Mouse (Mus musculus): ENCODE measurements around the gene Dpm3.
"Not testable (repeated sequence)": the region's sequence is repeated elsewhere in the genome, so short reads cannot be mapped to it uniquely, and the experiment has no call there.

Gene Dpm3

DNA sequence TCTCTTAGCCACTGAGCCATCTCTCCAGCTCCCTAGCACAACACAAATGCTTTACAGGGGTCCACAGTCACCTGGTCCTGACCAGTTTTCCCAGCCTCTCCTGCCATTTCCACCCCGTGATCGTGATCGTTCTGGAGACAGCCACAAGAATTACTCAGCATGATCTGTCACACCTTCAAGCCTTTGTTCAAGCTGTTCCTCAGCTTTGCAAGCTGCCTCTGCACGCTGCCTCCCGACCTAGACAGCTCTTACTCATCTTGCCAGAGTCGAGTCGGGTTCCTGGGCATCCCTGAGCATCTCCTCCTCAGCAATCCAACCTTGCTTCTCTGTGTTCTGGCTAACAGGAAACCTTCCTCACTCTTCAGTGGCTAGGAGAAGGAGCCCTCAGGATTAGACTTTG is at the start of gene Dpm3:
TSS of gene Dpm3 (plus strand) at position 283 of the 400 bp plus-strand sequence.
- DNase-seq (ENCODE audit: low spot score in 2 of 2): no peak

GRCm38 (mm10) chr3:89209731-89210130 is 49.4 kb upstream of the Dpm3 start:
- no peak for DNase-seq (ENCODE audit: low spot score in 2 of 2)

DNA sequence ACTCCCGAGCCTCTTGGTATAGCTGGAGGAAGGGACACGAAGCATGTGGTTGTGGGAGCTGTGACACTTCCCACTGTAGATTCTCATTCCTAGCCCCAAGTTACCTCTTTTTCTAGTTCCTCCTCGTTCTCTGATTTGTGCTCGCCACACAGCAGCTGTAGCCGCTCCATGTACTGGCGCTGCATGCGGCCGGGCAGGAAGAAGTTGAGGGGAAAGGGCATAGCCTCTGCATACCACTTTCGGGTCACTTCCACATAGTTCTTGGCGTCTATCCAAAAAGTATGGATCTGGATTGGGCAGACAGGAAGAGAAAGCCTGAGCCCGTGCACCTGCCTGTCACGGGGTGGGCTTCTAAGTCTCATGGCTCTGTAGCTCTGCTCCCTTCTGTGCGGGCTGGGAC is 49.0 kb upstream of the Dpm3 start:
- no peak for DNase-seq (ENCODE audit: low spot score in 2 of 2)

DNA sequence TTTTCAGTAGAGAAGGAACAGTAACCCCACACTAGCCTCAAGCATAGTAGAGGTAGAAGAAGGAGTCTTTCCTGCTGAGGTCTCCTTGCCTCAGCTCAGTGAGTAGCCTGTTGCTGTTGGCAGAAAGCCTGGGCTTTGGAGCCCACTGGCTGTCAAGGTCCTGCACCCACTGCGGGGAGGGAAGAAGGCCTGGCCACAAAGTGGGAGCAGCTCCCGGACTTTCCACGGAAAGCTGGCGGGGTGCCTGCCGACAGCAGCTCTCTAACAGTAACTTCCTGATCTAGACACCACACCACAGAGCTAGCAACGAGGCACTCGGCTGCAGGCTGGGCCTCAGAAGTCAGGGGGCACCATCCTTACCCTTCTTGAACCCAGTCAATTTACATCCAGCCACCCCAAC is 48.4 kb upstream of the Dpm3 start:
- DNase-seq (ENCODE audit: low spot score in 2 of 2): no peak

DNA sequence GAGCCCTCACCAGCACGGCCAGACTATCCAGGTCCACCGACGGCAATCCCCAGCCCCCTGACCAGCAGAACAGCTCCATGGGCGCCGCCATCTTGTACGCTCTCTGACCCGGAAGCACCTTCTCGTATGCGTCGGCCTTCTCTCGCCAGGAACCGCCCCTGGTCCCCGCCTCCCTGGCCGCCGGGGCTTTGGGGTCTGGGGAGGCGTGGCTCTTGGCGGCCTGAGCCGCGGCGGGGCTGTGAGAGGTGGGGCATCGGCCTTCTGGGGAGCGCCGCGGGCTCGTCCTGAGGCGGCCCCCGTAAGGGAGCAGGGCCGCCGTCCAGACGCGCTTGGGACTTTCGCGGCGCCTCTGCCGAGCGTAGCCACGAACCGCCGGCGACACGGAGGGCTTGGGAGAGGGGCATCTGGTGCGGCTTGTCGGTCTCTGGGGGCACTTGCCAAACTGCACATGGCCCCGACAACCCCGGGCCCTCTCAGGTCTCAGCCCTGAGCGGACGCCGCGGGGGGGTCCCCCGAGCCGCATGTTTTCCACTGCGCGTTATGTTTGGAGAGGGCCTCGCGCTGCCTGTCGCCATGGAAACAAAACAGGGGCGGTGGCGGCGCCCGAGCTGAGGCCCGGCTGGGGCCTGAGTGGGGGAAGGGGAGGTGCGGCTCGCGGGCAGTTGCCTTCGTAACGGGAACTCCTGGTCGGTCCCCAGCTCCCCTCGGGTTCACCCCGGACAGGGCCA is 45.2 kb upstream of the Dpm3 start:
- DNase-seq (ENCODE audit: low spot score in 2 of 2): peak; percentile 78 to 84

GRCm38 (mm10) chr3:89214681-89215411 is 44.3 kb upstream of the Dpm3 start, which contains the start of gene Thbs3:
Thbs3 (plus strand) TSS chr3:89215180.
- no peak for DNase-seq (ENCODE audit: low spot score in 2 of 2)

- DNase-seq (ENCODE audit: low spot score in 2 of 2): peak; percentile 83
Observed at GRCm38 (mm10) chr3:89215853-89216252, 43.3 kb upstream of the Dpm3 start.

- DNase-seq (ENCODE audit: low spot score in 2 of 2): not testable (repeated sequence)
Observed at GRCm38 (mm10) chr3:89216407-89216806, 42.8 kb upstream of the Dpm3 start.

- DNase-seq (ENCODE audit: low spot score in 2 of 2): no peak
Observed at GRCm38 (mm10) chr3:89218271-89218670, 40.9 kb upstream of the Dpm3 start.

- DNase-seq (ENCODE audit: low spot score in 2 of 2): no peak
Observed at GRCm38 (mm10) chr3:89219546-89219945, 39.6 kb upstream of the Dpm3 start.

DNA sequence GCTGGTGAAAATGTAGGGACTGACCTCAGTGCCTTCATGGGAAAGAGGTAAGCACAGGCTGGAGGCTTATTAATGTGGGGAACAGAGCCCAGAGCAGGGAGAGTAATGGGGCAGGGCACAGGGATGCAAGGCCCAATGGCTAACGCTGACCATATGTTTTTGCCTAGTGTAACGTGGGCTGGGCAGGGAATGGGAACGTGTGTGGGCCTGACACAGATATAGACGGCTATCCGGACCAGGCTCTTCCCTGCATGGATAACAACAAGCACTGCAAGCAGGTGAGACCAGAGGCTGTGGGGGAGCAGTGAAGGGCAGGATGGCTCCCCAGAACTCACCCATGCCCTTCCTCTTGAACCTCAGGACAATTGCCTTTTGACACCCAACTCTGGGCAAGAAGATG is 38.0 kb upstream of the Dpm3 start:
- no peak for DNase-seq (ENCODE audit: low spot score in 2 of 2)

GRCm38 (mm10) chr3:89224796-89225195 is 34.4 kb upstream of the Dpm3 start:
- DNase-seq (ENCODE audit: low spot score in 2 of 2): no peak

- no peak for DNase-seq (ENCODE audit: low spot score in 2 of 2)
Observed at GRCm38 (mm10) chr3:89225321-89225815, 33.8 kb upstream of the Dpm3 start.

- DNase-seq (ENCODE audit: low spot score in 2 of 2): no peak
Observed at GRCm38 (mm10) chr3:89225918-89226317, 33.2 kb upstream of the Dpm3 start.

- no peak for DNase-seq (ENCODE audit: low spot score in 2 of 2)
Observed at GRCm38 (mm10) chr3:89226361-89226760, 32.8 kb upstream of the Dpm3 start.

DNA sequence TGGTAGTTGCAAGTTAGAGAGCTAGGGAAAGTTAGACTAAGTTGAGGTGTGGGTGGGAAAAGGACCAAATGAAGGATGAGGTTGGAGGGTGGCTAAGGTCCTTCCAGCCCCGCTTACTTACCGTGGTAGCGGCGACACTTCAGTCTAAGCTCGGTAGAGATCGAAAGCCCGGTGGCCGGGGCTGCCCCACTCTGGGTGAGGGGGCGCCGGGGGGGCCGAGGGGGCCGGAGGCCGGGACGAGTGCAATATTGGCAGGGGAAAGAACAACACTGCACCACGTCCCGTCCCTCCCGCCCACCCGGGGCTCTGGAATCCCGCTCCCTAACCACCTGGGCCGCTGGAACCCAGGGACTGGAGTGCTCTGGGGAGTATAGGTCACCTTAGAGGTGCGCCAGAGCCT is 32.3 kb upstream of the Dpm3 start, which contains the start of gene Mtx1:
TSS of gene Mtx1 (minus strand) at position 189 of the 400 bp plus-strand sequence.
- DNase-seq (ENCODE audit: low spot score in 2 of 2): no peak

GRCm38 (mm10) chr3:89227307-89228179 is 31.6 kb upstream of the Dpm3 start:
- peak; percentile 77 to 80 for DNase-seq (ENCODE audit: low spot score in 2 of 2)

GRCm38 (mm10) chr3:89228180-89228549 is 31.0 kb upstream of the Dpm3 start:
- peak; percentile 78 to 80 for DNase-seq (ENCODE audit: low spot score in 2 of 2)

GRCm38 (mm10) chr3:89228836-89229235 is 30.3 kb upstream of the Dpm3 start, which contains the start of gene Muc1:
Muc1 (plus strand) TSS chr3:89229057.
- no peak for DNase-seq (ENCODE audit: low spot score in 2 of 2)

GRCm38 (mm10) chr3:89229276-89229675 is 29.9 kb upstream of the Dpm3 start:
- no peak for DNase-seq (ENCODE audit: low spot score in 2 of 2)

GRCm38 (mm10) chr3:89230561-89230960 is 28.6 kb upstream of the Dpm3 start:
- no peak for DNase-seq (ENCODE audit: low spot score in 2 of 2)

GRCm38 (mm10) chr3:89231345-89231744 is 27.8 kb upstream of the Dpm3 start:
- DNase-seq (ENCODE audit: low spot score in 2 of 2): no peak
